Mouse (Mus musculus) layer of hippocampus, adult 2 months (tissue): ENCODE results near the gene Akap7. TPM values are rescaled to one million over a fixed set of nuclear protein-coding genes. Genes with fewer than 3 reads are reported as not detected.

Experiments
- DNase-seq, 2 experiments: peaks; one replicate each; pipeline ENCODE4 v3.0.0; 2022; ENCODE audit warnings: low spot score in 2 of 2
- H3K27ac ChIP-seq: fragments of 200-600 bp; 2 replicates; pipeline ENCODE4 v1.8.1; 2022
- H3K4me3 ChIP-seq: fragments of 200-600 bp; 2 replicates; pipeline ENCODE4 v1.8.1; 2022; ENCODE audit warnings: mild to moderate bottlenecking
- CTCF ChIP-seq: fragments of 200-600 bp; conservative IDR thresholded peaks from 2 replicates; pipeline ENCODE4 v1.8.1; 2022; ENCODE audit warnings: antibody characterized with exemption, mild to moderate bottlenecking, moderate library complexity
- total RNA-seq, 2 experiments: library from RNA; stranded (reverse); gene quantifications; 2 replicates each; pipeline ENCODE4 v1.2.3; 2021

Gene Akap7
- total RNA-seq, 2 experiments from 2014 or later = 53.2 to 57.8 TPM

DNA sequence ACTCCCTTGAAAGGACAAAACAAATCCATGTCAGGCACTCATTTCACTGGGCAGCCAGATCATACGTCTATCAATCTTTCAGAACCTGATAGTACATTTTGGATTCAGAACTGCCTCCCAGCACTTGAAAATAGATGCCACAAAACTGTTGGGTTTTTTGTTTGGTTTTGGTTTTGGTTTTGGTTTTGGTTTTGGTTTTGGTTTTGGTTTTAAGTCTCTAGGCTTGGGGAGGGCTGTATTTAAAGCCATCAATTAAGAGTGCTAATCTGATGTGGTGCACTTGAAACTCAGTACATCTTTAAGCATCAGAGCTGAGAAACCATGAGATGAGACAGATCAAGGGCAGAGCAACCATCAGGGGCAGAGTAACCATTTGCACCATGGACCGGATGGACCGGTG, 86.9 kb downstream of the Akap7 start:
- no peak for DNase-seq
- Histone ChIP-seq H3K27ac (no peak overlapping the region), H3K4me3 (no peak overlapping the region)
- TF ChIP-seq CTCF = no peak

GRCm38 (mm10) chr10:25219901-25220495, 87.7 kb downstream of the Akap7 start:
- DNase-seq = no peak
- no peak for TF ChIP-seq CTCF
- H3K27ac ChIP-seq = no peak overlapping the region
- no peak overlapping the region for H3K4me3 ChIP-seq

DNA sequence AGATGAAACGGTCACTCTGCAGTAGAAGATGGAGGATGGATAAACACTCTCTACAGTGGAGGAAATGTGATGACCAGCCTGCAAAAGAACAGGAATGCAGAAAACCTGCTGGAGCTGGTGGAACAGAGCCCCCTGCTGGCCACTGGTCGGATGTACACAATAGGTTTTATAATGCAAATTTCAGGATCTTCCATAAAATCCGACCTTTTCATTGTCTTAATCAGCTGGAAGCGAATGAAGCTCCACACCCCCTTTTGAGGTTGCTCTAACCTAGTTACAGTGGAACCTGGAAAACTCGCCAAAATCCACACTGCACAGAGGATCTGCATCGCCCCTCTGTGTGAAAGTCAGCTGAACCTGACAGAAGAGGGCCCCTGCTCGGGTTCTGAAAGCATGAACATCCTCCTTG, 88.4 kb downstream of the Akap7 start:
- Histone ChIP-seq H3K4me3 (no peak overlapping the region; the same call in 1 of the 2 replicates), H3K27ac (0 out of 2 replicates have a peak overlapping the region, but pooled peaks have one; percentile 47)
- peak; percentile 95 for TF ChIP-seq CTCF
- peak; percentile 63 to 78 for DNase-seq

- TF ChIP-seq CTCF = no peak
These were observed 88.9 kb downstream of the Akap7 start for GRCm38 (mm10) chr10:25218746-25219145.

DNA sequence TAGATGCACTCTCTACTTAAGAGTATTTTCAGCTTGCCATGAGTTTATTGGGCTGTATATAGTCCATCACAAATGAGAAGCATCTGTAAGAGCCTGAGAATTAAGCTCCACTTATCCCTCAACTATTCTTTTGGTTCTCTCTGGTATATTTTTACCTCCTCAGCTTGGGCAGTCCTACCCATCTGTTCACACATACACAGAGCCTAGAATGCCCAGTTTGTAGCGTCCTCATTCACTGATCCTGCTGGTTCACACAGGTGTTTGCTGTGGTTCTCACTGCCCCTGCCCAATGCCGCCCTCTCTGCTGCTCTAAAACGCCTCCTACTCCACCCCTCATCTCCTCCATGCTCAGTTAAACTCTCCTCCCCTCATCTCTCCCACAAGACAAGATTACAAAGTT, 91.7 kb downstream of the Akap7 start:
- no peak for TF ChIP-seq CTCF
- DNase-seq = no peak
- no peak overlapping the region for H3K27ac ChIP-seq
- H3K4me3 ChIP-seq = no peak overlapping the region

More at GRCm38 (mm10) chr10:25218746-25219145, 88.9 kb downstream of the Akap7 start:
- DNase-seq = no peak
- Histone ChIP-seq H3K4me3 (no peak overlapping the region), H3K27ac (no peak overlapping the region)

- no peak overlapping the region for H3K4me3 ChIP-seq
- DNase-seq = no peak
- H3K27ac ChIP-seq = no peak overlapping the region
- no peak for TF ChIP-seq CTCF
These were observed 94.0 kb downstream of the Akap7 start for GRCm38 (mm10) chr10:25213716-25214115.

DNA sequence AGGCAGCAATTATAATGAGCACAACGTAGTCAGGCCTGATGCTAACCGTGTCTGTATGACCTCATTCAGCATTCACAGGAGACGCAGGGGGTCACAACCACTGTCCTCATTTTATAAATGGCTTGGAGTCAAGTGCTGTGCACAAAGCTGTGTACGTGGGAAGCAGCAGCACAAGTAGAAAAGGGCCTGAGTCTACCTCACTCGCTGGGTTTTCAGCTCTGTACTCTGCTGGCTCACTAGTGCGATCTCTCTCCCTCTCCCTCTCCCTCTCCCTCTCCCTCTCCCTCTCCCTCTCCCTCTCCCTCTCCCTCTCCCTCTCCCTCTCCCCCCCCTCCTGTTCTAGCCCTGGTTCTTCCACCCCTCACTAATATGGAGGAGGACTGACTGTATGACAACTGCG, 99.1 kb downstream of the Akap7 start:
- TF ChIP-seq CTCF = no peak
- DNase-seq = no peak
- H3K27ac ChIP-seq = no peak overlapping the region

GRCm38 (mm10) chr10:25207866-25208265, 99.8 kb downstream of the Akap7 start:
- no peak for DNase-seq
- peak; percentile 53 for TF ChIP-seq CTCF
- Histone ChIP-seq H3K27ac (no peak overlapping the region), H3K4me3 (no peak overlapping the region)

More for the DNA sequence above, 99.1 kb downstream of the Akap7 start:
- no peak overlapping the region for H3K4me3 ChIP-seq

DNA sequence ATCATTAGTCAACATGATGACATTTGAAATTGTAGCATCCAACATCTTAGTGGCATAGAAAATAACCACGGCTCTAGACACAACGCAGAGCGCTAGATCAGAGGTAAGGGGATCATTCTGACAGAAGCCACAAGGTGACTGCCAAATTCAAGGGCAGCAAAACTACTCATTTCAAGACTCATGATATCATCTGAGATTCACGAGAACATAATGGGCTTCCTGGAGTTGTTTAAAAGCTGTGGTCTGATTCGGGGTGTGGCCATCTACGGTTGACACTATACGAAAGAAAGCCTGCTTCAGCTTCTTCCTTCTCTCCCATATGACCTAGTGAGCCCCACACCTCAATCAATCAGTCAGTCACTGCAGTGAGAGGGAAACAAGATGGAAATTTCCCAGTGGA, 107.0 kb downstream of the Akap7 start:
- Histone ChIP-seq H3K4me3 (peak overlapping the region; percentile 65), H3K27ac (peak overlapping the region; percentile 97; the same call in 1 of the 2 replicates)
- no peak for DNase-seq
- TF ChIP-seq CTCF = no peak

DNA sequence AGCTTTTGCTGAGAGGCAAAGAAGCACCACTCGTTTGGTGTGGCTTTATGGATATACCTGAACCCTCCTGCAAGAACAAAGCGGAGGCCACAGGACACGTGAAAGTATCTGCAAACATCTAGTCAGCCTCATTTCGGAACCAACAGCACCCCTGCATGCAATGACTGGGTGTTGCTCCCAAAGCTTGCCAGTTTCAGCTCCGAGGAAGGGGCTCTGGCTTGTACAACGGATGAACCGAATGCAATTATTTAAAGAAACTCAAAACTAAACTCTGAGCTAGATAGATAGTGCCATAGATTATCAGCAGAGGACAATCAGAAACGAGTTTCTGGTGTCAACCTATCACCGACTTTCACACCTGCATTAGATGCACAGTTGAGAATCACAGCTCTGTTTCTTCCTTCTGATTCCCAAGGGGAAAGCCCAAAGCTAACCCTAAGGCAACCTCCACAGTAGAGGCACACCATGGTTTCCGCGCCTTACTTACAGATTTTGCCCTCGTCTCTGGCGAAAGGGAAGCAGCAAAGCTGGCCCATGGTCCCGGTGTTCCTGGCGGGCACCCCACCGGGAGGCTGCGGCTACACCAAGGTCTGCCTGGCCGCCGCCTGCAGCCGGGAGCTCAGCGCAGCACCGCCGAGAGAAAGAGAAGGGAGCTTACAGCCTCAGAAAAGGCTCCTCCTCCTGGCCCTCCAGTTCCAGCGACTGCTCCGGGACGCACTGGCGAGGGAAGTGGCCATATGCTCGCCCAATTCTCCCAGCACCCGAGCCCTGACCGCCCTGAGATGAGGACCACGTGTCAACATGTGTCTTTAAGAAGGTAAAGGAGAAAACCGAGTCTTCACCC, 107.9 kb downstream of the Akap7 start:
- peak overlapping the region; percentile 97 for H3K27ac ChIP-seq
- peak overlapping the region; percentile 65 for H3K4me3 ChIP-seq
- peak; percentile 30 for TF ChIP-seq CTCF
- peak; percentile 55 to 69 for DNase-seq

DNA sequence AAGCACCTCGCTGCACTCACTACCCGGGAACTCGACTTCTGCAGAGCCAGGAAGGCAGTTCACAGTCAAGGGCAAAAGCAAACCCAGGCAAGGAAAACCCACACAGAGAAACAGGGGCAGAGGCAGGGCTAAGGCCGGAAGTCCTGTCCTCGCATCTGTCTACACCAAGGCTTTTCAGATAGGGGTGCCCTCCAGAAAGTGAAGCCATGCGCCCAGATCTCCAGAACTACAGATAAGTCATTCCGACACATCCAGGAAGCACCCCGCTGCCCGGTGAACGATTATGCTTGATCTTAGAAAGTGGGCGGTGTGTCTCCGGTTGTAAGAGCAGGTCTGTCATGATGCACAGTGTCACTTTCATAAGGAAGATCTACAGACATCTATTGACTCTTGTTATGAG, 109.1 kb downstream of the Akap7 start:
- H3K4me3 ChIP-seq = peak overlapping the region; percentile 65
- H3K27ac ChIP-seq = peak overlapping the region; percentile 97
- TF ChIP-seq CTCF = no peak
- DNase-seq = no peak

- DNase-seq = no peak
- Histone ChIP-seq H3K27ac (peak overlapping the region; percentile 97), H3K4me3 (peak overlapping the region; percentile 65)
- TF ChIP-seq CTCF = no peak
These were observed 109.6 kb downstream of the Akap7 start for GRCm38 (mm10) chr10:25198048-25198447.

GRCm38 (mm10) chr10:25192180-25193073, 115.2 kb downstream of the Akap7 start:
- TF ChIP-seq CTCF = no peak
- no peak for DNase-seq
- H3K27ac ChIP-seq = no peak overlapping the region
- H3K4me3 ChIP-seq = no peak overlapping the region
